Mouse (Mus musculus): ENCODE data around the gene Serp2.
A peak's percentile ranks its signal among the peaks of the same experiment; 100 is the strongest.

Gene Serp2

GRCm38 (mm10) chr14:76569271-76569961 lies 12.7 kb upstream of the Serp2 start:
- no peak for DNase-seq

- no peak for DNase-seq
These were observed 11.9 kb upstream of the Serp2 start for GRCm38 (mm10) chr14:76568548-76568947.

GRCm38 (mm10) chr14:76567280-76567679 lies 10.6 kb upstream of the Serp2 start:
- no peak for DNase-seq

GRCm38 (mm10) chr14:76566711-76567110 lies 10.0 kb upstream of the Serp2 start:
- no peak for DNase-seq

- DNase-seq: no peak
These were observed 9.5 kb upstream of the Serp2 start for GRCm38 (mm10) chr14:76566193-76566592.

GRCm38 (mm10) chr14:76559208-76559607 lies 2.5 kb upstream of the Serp2 start:
- no peak for DNase-seq

- peak; percentile 33 for DNase-seq
These were observed 1.5 kb upstream of the Serp2 start for GRCm38 (mm10) chr14:76558171-76558570.

- peak; percentile 87 for DNase-seq
These were observed 448 bp downstream of the Serp2 start for GRCm38 (mm10) chr14:76556031-76556851.

GRCm38 (mm10) chr14:76555263-76556030 lies 1.2 kb downstream of the Serp2 start:
- peak; percentile 32 for DNase-seq

- no peak for DNase-seq
These were observed 12.6 kb downstream of the Serp2 start for GRCm38 (mm10) chr14:76544136-76544535.

GRCm38 (mm10) chr14:76541341-76541740 lies 15.3 kb downstream of the Serp2 start:
- no peak for DNase-seq

- DNase-seq: no peak
These were observed 16.6 kb downstream of the Serp2 start for GRCm38 (mm10) chr14:76540005-76540670.

- DNase-seq: no peak
These were observed 19.8 kb downstream of the Serp2 start for GRCm38 (mm10) chr14:76536921-76537320.

- DNase-seq: no peak
These were observed 21.6 kb downstream of the Serp2 start for GRCm38 (mm10) chr14:76535096-76535495.

GRCm38 (mm10) chr14:76533170-76533815 lies 23.4 kb downstream of the Serp2 start:
- DNase-seq: no peak

GRCm38 (mm10) chr14:76532257-76533169 lies 24.2 kb downstream of the Serp2 start:
- DNase-seq: no peak

- DNase-seq: no peak
These were observed 25.5 kb downstream of the Serp2 start for GRCm38 (mm10) chr14:76531027-76531660.

- no peak for DNase-seq
These were observed 28.0 kb downstream of the Serp2 start for GRCm38 (mm10) chr14:76528641-76529040.

GRCm38 (mm10) chr14:76527758-76528313 lies 28.9 kb downstream of the Serp2 start:
- DNase-seq: no peak

GRCm38 (mm10) chr14:76527030-76527719 lies 29.5 kb downstream of the Serp2 start:
- DNase-seq: no peak

Measured in cerebellum, adult 9-10 months (tissue).